Mouse (Mus musculus): Measurements from ENCODE around the gene Sh3tc1.

DNA sequence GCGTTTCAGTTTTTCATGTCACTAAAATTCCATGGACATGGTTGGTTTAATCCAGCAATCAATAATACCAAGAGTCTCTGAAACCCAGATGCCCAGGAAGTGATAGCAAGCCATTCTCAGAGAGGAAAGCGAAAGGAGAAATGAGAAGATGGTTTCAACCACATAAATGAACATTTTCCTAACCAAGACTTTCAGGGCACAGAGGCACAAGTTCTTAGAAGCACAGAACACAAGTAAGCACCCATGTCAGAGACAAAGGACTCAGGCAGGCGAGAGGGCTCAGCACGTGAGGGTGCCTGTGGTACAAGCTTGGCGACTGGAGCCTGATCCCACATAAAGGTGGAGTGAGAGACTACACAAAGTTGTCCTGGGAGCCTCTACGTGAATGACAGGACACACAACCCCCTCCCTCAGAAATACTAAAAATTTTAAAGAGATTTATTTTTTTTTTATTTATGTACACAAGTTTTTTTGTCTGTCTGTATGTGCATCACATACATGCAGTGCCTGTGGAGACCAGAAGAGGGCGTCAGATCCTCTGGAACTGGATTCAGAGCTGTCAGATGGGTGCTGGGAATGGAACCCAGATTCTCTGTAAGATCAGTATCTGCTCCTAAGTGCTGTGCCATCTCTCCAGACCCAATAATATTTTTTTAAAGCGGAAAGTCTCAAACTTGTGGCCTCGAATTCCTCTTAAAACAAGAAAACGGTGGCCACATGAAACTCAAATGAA is 83.9 kb downstream of the Sh3tc1 start:
- TF ChIP-seq EP300 (optimal IDR thresholded peaks at IDR 0.05) (no peak), CTCF (IDR thresholded peaks at IDR 0.05; ENCODE audit: low read depth) (peak; percentile 33)

All from stomach, postnatal 0 days (tissue).